Mouse (Mus musculus) MEL-GATA-1-ER (cell line): ENCODE results near the gene Pcyt2.

Experiments used
- DNase-seq: peaks from one replicate; pipeline ENCODE4 v3.0.0-alpha.2; 2012; ENCODE audit warnings: low read depth; ENCODE audit errors: extremely low read depth

Gene Pcyt2

GRCm38 (mm10) chr11:120617519-120618112 is at the start of gene Pcyt2:
Gene Pcyt2 (minus strand): TSS chr11:120617936.
- peak; percentile 74 for DNase-seq

- no peak for DNase-seq
Observed at GRCm38 (mm10) chr11:120666617-120667016, 48.9 kb upstream of the Pcyt2 start.

DNA sequence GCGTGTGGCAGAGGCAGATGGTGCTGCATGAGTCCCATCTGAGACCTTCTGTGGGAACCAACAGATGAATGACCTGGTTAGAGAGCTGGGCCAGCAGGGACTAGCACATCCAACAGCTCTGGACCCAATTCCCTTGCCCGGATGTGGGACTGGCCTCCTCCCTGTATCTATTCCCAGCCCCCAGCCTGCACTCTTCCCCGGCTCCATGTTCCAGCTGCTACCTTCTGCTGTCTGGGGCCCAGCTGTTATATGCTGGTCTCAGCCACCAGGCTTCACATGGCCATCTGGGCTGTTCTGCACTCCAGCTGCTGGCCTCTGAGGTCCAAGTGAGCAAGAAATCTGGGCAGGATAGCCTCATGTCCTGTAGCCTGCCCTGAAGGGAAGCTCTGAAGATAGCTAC is 47.7 kb upstream of the Pcyt2 start:
- no peak for DNase-seq

GRCm38 (mm10) chr11:120663714-120664113 is 46.0 kb upstream of the Pcyt2 start:
- no peak for DNase-seq

GRCm38 (mm10) chr11:120662759-120663158 is 45.0 kb upstream of the Pcyt2 start:
- DNase-seq: no peak

- DNase-seq: no peak
Observed at GRCm38 (mm10) chr11:120661076-120661460, 43.3 kb upstream of the Pcyt2 start, which contains the start of gene Notum. Gene Notum (minus strand): TSS chr11:120661175.

GRCm38 (mm10) chr11:120660301-120661075 is 42.8 kb upstream of the Pcyt2 start:
- DNase-seq: no peak

DNA sequence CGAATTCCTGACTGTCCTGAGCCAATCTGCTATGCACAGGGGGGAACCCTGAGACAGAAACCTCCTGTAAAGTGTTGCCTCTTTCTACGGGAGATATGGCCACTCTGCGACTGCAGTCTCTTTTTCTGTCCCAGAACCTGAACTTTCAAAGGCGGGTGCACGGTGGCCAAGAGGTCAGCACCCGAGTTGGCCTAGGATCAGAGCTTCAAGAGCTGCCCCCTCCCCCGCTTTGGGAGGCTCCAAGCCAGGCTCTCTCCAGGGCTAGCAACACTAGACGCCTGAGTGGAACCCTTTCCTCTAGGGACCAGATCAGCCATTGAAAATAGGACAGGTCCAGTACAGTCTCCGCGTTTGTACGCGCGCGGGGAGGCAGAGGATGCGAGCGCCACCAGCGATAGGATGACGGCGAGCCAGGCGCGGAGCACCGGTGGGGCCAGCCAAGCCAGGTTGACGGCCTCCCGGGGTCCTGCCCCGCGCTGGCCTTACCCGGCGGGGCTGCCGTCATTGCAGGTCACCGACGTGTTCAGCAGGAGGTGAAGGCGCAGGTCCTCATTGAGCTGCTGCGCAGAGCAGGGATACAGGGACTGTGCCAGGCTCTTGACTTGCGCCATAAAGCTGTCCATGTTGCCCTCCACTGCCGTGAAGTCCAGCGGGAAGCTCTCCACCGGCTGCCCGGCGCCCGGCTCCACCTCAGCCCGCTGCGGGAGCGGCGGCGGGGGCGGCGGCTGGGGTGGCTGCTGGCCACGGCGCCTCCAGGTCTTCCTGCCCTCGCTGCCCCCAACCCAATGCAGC is 42.0 kb upstream of the Pcyt2 start:
- no peak for DNase-seq

DNA sequence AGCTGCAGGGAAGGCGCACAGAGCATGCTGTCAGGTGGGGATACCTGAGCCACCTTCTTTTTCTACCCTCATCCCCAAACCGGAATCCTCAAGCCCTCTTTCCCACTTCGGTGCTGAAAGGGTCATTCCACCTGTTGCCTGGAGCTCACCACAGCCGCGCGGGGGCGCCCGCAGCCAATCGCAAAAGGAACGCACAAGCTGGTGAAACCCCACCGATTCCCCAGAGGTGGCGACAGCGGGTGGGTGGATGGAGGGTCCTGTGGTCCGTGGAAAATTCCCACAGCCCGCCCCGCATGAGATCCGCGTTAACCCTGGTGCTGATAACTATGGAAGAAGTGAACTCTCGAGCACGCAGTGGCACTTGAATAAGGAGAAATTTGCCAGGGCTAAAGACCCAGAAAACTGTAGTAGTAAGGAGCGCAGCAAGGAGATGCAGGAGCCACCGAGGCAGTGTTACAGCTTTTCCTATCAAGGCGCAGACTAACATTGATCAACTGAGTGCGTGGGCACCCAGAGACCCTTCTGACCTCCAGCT is 41.2 kb upstream of the Pcyt2 start:
- DNase-seq: no peak

- DNase-seq: no peak
Observed at GRCm38 (mm10) chr11:120657301-120657700, 39.6 kb upstream of the Pcyt2 start.

GRCm38 (mm10) chr11:120654741-120655140 is 37.0 kb upstream of the Pcyt2 start:
- no peak for DNase-seq

GRCm38 (mm10) chr11:120651872-120652271 is 34.1 kb upstream of the Pcyt2 start:
- no peak for DNase-seq

- no peak for DNase-seq
Observed at GRCm38 (mm10) chr11:120648001-120648476, 30.3 kb upstream of the Pcyt2 start, which contains the start of gene Myadml2. Gene Myadml2 (minus strand): TSS chr11:120648158.

GRCm38 (mm10) chr11:120647047-120647830 is 29.5 kb upstream of the Pcyt2 start:
- DNase-seq: no peak

- DNase-seq: peak; percentile 91
Observed at GRCm38 (mm10) chr11:120643601-120643987, 25.9 kb upstream of the Pcyt2 start, which contains the start of gene Pycr1. Gene Pycr1 (minus strand): TSS chr11:120643769.

- no peak for DNase-seq
Observed at GRCm38 (mm10) chr11:120642939-120643600, 25.3 kb upstream of the Pcyt2 start.

DNA sequence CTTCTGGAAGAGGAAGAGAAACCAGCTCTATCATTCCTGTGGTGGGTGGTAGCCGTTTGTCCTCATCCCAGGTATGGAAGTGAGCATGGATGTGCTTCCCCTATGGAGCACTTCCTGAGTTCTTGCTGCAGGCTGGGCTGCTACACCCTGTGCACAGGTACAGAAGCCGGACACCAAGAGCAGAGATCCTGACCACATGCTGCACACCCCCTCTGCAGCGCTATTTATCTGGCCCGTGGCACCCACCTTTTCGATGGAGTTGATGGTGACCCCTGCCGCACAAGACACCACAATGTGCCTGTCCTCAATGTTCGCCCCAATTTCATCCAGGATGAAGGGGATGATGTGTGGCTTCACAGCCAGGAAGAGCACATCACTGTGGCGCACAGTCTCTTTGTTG is 24.1 kb upstream of the Pcyt2 start:
- no peak for DNase-seq

- DNase-seq: no peak
Observed at GRCm38 (mm10) chr11:120641255-120641654, 23.5 kb upstream of the Pcyt2 start.

- DNase-seq: no peak
Observed at GRCm38 (mm10) chr11:120634810-120635209, 17.1 kb upstream of the Pcyt2 start.
